Mouse (Mus musculus) megakaryocyte, embryonic 14.5 days (primary cell): Measurements from ENCODE around the gene Cyp2w1. TPM values are rescaled to one million over a fixed set of nuclear protein-coding genes. Genes with fewer than 3 reads are reported as not detected.

Source experiments
- H3K27me3 ChIP-seq: replicated peaks from 2 replicates; pipeline ENCODE3; 2012; ENCODE audit warnings: inconsistent platforms
- H3K36me3 ChIP-seq: replicated peaks from 2 replicates; pipeline ENCODE3; 2012; ENCODE audit warnings: low read length, inconsistent platforms, mixed read lengths
- H3K4me1 ChIP-seq: 2 replicates; pipeline ENCODE4 v1.6.1; 2012; ENCODE audit warnings: inconsistent platforms
- H3K4me3 ChIP-seq: replicated peaks from 2 replicates; pipeline ENCODE3; 2012; ENCODE audit warnings: moderate library complexity, mild to moderate bottlenecking, inconsistent platforms
- H3K9me3 ChIP-seq: 2 replicates; pipeline ENCODE4 v1.6.1; 2012; ENCODE audit warnings: inconsistent platforms
- FLI1 ChIP-seq: IDR thresholded peaks from 2 replicates; pipeline ENCODE4 v1.6.1; 2012; ENCODE audit warnings: low read length, inconsistent platforms, mixed read lengths
- GATA1 ChIP-seq: IDR thresholded peaks from 3 replicates; pipeline ENCODE4 v1.6.1; 2012; ENCODE audit warnings: mixed read lengths, low read length, inconsistent platforms, borderline replicate concordance
- polyA plus RNA-seq: library from polyadenylated mRNA; stranded (reverse); fragments of >175 nt; gene quantifications from 2 replicates; pipeline ENCODE4 v1.2.3, GENCODE M21; 2012; ENCODE audit warnings: low replicate concordance; ENCODE audit not compliant: insufficient read depth

Gene Cyp2w1
- polyA plus RNA-seq, 1 experiment, result not detected

- peaks cover 4% of the 10 kb centered on the region for H3K27me3 ChIP-seq
- H3K4me3 ChIP-seq, result no peak overlapping the region
- peaks cover 65% of the 10 kb centered on the region for H3K36me3 ChIP-seq
- TF ChIP-seq FLI1 (no peak), GATA1 (no peak)
- peaks cover 57% of the 10 kb centered on the region for H3K4me1 ChIP-seq
- no peaks in the 10 kb centered on the region for H3K9me3 ChIP-seq
Measured at GRCm38 (mm10) chr5:139359244-139359643, 6.8 kb downstream of the Cyp2w1 start.

GRCm38 (mm10) chr5:139363858-139364257, 11.4 kb downstream of the Cyp2w1 start:
- Histone ChIP-seq H3K36me3 (peaks cover 75% of the 10 kb centered on the region), H3K4me3 (peak overlapping the region; percentile 88), H3K4me1 (peaks cover 67% of the 10 kb centered on the region), H3K9me3 (no peaks in the 10 kb centered on the region), H3K27me3 (no peaks in the 10 kb centered on the region)
- TF ChIP-seq FLI1 (no peak), GATA1 (no peak)

GRCm38 (mm10) chr5:139364260-139364910, 12.0 kb downstream of the Cyp2w1 start:
- no peaks in the 10 kb centered on the region for H3K27me3 ChIP-seq
- H3K4me3 ChIP-seq, result peak overlapping the region; percentile 88
- H3K9me3 ChIP-seq, result no peaks in the 10 kb centered on the region
- peaks cover 74% of the 10 kb centered on the region for H3K36me3 ChIP-seq
- H3K4me1 ChIP-seq, result peaks cover 71% of the 10 kb centered on the region
- TF ChIP-seq GATA1, result no peak

GRCm38 (mm10) chr5:139364911-139365571, 12.6 kb downstream of the Cyp2w1 start:
- peaks cover 74% of the 10 kb centered on the region for H3K36me3 ChIP-seq

GRCm38 (mm10) chr5:139365827-139366226, 13.4 kb downstream of the Cyp2w1 start:
- Histone ChIP-seq H3K36me3 (peaks cover 74% of the 10 kb centered on the region), H3K4me1 (peaks cover 85% of the 10 kb centered on the region)

More at GRCm38 (mm10) chr5:139364911-139365571, 12.6 kb downstream of the Cyp2w1 start:
- H3K4me3 ChIP-seq, result peak overlapping the region; percentile 88
- no peaks in the 10 kb centered on the region for H3K27me3 ChIP-seq
- TF ChIP-seq FLI1, result no peak
- no peak for TF ChIP-seq GATA1
- peaks cover 78% of the 10 kb centered on the region for H3K4me1 ChIP-seq
- H3K9me3 ChIP-seq, result no peaks in the 10 kb centered on the region

GRCm38 (mm10) chr5:139366484-139366883, 14.1 kb downstream of the Cyp2w1 start:
- Histone ChIP-seq H3K4me1 (peaks cover 92% of the 10 kb centered on the region), H3K27me3 (no peaks in the 10 kb centered on the region), H3K36me3 (peaks cover 74% of the 10 kb centered on the region), H3K9me3 (no peaks in the 10 kb centered on the region), H3K4me3 (peak overlapping the region; percentile 73)
- TF ChIP-seq GATA1, result no peak
- no peak for TF ChIP-seq FLI1

More at GRCm38 (mm10) chr5:139365827-139366226, 13.4 kb downstream of the Cyp2w1 start:
- Histone ChIP-seq H3K27me3 (no peaks in the 10 kb centered on the region), H3K9me3 (no peaks in the 10 kb centered on the region), H3K4me3 (peak overlapping the region; percentile 78)
- TF ChIP-seq GATA1 (no peak), FLI1 (no peak)

GRCm38 (mm10) chr5:139367884-139368458, 15.6 kb downstream of the Cyp2w1 start:
- H3K4me3 ChIP-seq, result peak overlapping the region; percentile 31
- H3K4me1 ChIP-seq, result peaks cover 92% of the 10 kb centered on the region
- no peaks in the 10 kb centered on the region for H3K27me3 ChIP-seq
- H3K36me3 ChIP-seq, result peaks cover 60% of the 10 kb centered on the region
- TF ChIP-seq GATA1 (no peak), FLI1 (no peak)
- H3K9me3 ChIP-seq, result no peaks in the 10 kb centered on the region

GRCm38 (mm10) chr5:139368638-139369320, 16.4 kb downstream of the Cyp2w1 start:
- H3K4me3 ChIP-seq, result peak overlapping the region; percentile 69
- no peaks in the 10 kb centered on the region for H3K27me3 ChIP-seq
- no peaks in the 10 kb centered on the region for H3K9me3 ChIP-seq
- peaks cover 95% of the 10 kb centered on the region for H3K4me1 ChIP-seq
- peaks cover 53% of the 10 kb centered on the region for H3K36me3 ChIP-seq
- TF ChIP-seq FLI1 (no peak), GATA1 (no peak)

- peaks cover 95% of the 10 kb centered on the region for H3K4me1 ChIP-seq
- no peaks in the 10 kb centered on the region for H3K9me3 ChIP-seq
- peaks cover 55% of the 10 kb centered on the region for H3K36me3 ChIP-seq
- H3K4me3 ChIP-seq, result peak overlapping the region; percentile 93
- no peaks in the 10 kb centered on the region for H3K27me3 ChIP-seq
- TF ChIP-seq FLI1, result no peak
- TF ChIP-seq GATA1, result no peak
Measured at GRCm38 (mm10) chr5:139370336-139370735, 17.9 kb downstream of the Cyp2w1 start.
